Mouse (Mus musculus): Measurements from ENCODE around the gene Arpc5.
"Not testable (repeated sequence)": the region's sequence is repeated elsewhere in the genome, so short reads cannot be mapped to it uniquely, and the experiment has no call there.

DNA sequence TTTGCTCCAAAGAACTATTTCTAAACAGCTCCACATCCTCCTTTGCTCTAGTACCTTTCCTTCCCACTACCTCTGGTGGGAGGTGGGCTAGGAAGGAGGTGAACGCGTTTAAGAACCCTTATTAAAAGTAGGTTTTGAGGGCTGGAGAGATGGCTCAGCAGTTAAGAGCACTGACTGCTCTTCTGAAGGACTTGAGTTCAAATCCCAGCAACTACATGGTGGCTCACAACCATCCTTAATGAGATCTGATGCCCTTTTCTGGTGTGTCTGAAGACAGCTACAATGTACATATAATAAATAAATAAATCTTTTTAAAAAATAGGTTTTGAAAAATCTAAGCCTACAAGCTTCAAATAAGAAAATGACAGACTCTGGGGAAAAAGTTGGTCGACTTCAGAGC, 19.1 kb downstream of the Arpc5 start:
- TF ChIP-seq CTCF (IDR thresholded peaks at IDR 0.05; ENCODE audit: borderline replicate concordance, control insufficient read depth, extremely low read depth, insufficient read depth, low read length, poor library complexity); POLR2A (IDR thresholded peaks at IDR 0.05; ENCODE audit: control insufficient read depth, extremely low read depth, insufficient read depth, low read length, poor library complexity): not testable (repeated sequence)

All from thymus, adult 2 months (tissue).